Mouse (Mus musculus): Measurements from ENCODE around the gene Lpo. TPM values are rescaled to one million over a fixed set of nuclear protein-coding genes. Genes with fewer than 3 reads are reported as not detected.
A peak's percentile ranks its signal among the peaks of the same experiment; 100 is the strongest.

The Lpo gene
- polyA plus RNA-seq, 1 experiment from 2014 or later: 0.04 TPM

DNA sequence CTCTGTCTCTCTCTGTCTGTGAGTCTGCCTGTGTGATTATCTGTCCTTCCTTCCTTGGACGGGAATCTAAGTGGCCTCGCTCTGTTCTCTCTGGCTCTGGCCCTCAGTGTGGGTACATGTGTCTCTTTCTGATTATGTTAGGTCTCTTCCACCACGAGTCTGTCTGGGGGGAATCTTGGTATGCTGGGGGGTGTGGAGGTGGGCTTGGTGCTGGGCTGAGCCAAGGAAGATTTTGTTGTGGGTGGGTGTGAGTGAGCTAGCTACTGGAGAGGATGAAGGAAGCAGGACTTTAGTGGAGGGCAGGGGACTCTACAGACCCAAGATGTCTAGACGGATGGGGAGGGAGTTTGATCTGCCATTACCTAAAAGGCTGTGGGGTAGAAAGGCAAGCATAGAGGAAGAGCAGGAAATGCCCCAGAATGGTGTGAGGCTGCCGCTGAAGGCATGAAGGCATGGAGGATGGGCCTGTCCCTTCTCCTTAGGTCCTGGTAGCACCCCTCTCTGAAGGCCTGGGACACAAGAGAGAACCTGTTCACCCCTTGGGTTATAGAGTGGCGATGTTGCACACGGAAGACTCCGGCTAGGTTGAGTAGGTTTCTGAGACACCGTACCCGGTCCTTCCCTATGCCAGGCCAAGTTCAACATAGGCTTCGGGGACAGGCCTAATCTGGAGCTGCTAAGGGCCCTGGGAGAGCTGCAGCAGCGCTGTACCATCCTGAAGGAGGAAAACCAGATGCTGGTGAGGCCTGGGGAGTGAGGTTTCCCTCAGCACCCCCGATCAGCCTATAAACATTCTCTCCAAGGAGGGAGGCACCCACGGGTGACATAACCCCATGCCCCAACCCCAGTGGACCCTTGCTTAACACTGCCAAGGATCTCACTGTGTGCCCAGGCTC is 66.0 kb downstream of the Lpo start:
- Histone ChIP-seq H3K36me3 (no peaks in the 10 kb centered on the region), H3K4me1 (peaks cover 25% of the 10 kb centered on the region), H3K27me3 (ENCODE audit: insufficient read depth, poor library complexity, severe bottlenecking) (peaks cover 78% of the 10 kb centered on the region), H3K9me3 (no peaks in the 10 kb centered on the region), H3K27ac (no peak overlapping the region), H3K4me3 (no peak overlapping the region)
- no peak for DNase-seq (ENCODE audit: low spot score)
- WGBS: 74% methylated on average over 14 of the region's 14 CpGs

DNA sequence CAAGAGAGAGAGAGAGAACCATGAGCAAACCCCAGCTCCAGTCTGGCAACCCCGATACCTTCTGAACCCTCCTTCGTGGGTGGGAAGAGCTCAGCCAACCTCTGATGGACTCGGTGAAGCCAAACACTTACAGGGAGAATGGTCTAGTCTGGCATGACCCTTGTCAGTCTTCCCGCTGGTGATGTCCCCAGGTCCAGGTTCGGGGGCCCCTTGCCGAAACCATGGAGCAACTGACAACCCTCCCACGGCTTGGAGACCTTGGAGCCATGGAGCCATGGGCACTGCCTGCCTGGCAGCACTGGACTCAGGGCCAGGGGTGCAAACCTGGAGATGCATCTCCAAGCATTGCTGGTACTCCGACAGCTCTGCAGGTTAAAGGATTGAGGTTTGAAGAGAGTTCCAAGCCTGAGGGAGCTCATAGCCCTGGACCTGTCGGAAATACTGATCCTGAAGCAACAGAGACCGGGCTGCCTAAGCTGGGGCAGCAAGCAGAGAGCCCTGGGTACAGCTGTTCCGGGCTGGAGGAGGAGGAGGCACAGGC is 66.8 kb downstream of the Lpo start:
- H3K9me3 ChIP-seq: no peaks in the 10 kb centered on the region
- H3K27ac ChIP-seq: no peak overlapping the region
- WGBS: 64% methylated on average over 11 of the region's 11 CpGs
- no peaks in the 10 kb centered on the region for H3K36me3 ChIP-seq
- peaks cover 70% of the 10 kb centered on the region for H3K27me3 ChIP-seq (ENCODE audit: insufficient read depth, poor library complexity, severe bottlenecking)
- DNase-seq (ENCODE audit: low spot score): no peak
- H3K4me3 ChIP-seq: no peak overlapping the region
- H3K4me1 ChIP-seq: peaks cover 25% of the 10 kb centered on the region

DNA sequence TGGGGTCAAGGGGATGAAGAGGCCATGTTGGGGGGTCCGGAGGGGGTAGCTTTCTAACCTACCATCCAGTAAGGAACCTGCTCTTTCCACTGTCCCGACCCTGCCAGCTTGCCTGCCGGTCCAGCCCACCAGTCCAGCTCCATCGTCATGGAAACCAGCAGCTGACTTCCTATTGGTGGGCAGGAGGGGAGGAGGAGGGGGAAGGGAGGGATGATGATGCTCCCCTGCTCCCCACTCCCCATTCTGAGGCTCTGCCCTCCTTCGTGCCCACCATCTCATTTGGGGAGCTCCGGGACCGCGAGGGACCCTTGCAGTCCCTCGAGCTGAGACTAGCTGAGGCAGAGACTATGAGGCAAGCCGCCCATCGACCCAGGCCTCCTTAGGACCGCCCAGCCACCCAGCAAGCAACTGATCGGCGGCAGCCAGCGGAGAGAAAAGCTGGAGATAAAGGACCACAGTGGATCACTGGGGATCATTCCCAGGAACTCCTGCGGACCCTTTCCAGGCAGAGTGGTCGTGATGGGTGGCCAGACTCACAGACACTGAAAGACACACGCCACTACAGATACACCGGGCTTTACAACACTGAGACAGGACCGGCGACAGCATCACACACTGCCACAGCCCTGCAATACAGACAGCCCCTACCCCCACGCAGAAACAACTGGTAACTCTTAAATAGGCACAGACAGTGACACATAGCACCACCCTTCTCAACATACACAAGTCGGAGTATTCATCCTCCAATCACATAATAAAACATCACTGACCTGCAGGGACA is 67.6 kb downstream of the Lpo start, which contains the start of gene Tspoap1:
Tspoap1 (plus strand) TSS at position 241 of the 781 bp plus-strand sequence.
- no peak within 1 kb of the TSS for H3K27ac ChIP-seq
- H3K27me3 ChIP-seq (ENCODE audit: insufficient read depth, poor library complexity, severe bottlenecking): peaks cover 62% of the 10 kb centered on the region
- H3K4me3 ChIP-seq: no peak within 1 kb of the TSS
- DNase-seq (ENCODE audit: low spot score): no peak
- WGBS: 9% methylated on average over 23 of the region's 23 CpGs
- peaks cover 25% of the 10 kb centered on the region for H3K4me1 ChIP-seq
- no peaks in the 10 kb centered on the region for H3K9me3 ChIP-seq
- H3K36me3 ChIP-seq: no peaks in the 10 kb centered on the region

DNA sequence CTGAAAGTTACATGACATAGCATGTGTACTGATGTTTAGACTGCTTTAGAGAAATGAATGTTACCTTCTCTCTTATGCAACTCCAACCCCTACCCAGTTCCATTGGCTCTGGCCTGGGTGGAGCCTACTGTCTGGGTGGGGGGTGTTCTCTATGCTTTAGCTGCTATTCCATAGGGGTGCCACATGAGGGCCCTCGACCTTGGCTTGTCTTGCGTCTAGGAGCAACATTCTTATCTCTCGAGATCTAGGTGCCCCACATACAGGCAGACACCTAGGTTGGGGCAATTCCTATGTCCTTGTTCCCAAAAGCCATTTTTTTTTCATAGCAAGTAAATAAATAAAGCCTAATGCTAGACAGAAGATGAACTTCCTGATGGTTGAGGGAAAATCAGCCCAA is 68.5 kb downstream of the Lpo start:
- peaks cover 23% of the 10 kb centered on the region for H3K4me1 ChIP-seq
- H3K4me3 ChIP-seq: no peak overlapping the region
- DNase-seq (ENCODE audit: low spot score): peak; percentile 77
- peaks cover 54% of the 10 kb centered on the region for H3K27me3 ChIP-seq (ENCODE audit: insufficient read depth, poor library complexity, severe bottlenecking)
- no peak overlapping the region for H3K27ac ChIP-seq
- WGBS: 7% methylated on average over 3 of the region's 3 CpGs
- no peaks in the 10 kb centered on the region for H3K36me3 ChIP-seq
- no peaks in the 10 kb centered on the region for H3K9me3 ChIP-seq

DNA sequence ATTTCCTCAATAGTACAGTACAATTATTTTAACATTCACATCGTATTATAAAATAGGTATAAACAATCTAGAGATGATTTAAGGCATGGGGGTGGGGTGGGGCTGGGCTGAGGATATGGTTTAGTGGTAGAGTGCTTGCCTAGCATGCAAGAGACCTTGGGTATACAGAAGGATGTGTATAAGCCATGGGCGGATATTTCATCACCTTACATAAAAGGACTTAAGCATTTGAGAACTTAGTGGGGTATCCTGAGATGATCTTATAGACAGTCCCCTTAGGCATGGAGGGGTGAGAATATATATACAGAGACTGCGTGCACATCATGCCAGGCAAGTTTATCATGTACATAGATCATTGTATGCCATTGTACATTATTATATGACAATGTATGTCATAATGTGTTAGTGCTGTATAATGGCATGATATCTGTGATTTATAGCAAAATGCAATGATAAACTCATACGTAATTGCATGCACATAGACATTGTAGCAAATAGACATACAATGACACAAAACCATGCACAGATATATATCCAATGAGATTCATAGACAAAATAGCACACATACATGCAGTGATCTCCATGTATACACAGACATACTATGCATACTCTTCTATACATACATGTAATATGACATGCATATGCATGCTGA is 69.0 kb downstream of the Lpo start:
- no peak for DNase-seq (ENCODE audit: low spot score)
- H3K27ac ChIP-seq: no peak overlapping the region
- H3K9me3 ChIP-seq: no peaks in the 10 kb centered on the region
- no peak overlapping the region for H3K4me3 ChIP-seq
- H3K36me3 ChIP-seq: no peaks in the 10 kb centered on the region
- peaks cover 48% of the 10 kb centered on the region for H3K27me3 ChIP-seq (ENCODE audit: insufficient read depth, poor library complexity, severe bottlenecking)
- 61% methylated on average over 4 of the region's 4 CpGs for WGBS
- peaks cover 23% of the 10 kb centered on the region for H3K4me1 ChIP-seq

DNA sequence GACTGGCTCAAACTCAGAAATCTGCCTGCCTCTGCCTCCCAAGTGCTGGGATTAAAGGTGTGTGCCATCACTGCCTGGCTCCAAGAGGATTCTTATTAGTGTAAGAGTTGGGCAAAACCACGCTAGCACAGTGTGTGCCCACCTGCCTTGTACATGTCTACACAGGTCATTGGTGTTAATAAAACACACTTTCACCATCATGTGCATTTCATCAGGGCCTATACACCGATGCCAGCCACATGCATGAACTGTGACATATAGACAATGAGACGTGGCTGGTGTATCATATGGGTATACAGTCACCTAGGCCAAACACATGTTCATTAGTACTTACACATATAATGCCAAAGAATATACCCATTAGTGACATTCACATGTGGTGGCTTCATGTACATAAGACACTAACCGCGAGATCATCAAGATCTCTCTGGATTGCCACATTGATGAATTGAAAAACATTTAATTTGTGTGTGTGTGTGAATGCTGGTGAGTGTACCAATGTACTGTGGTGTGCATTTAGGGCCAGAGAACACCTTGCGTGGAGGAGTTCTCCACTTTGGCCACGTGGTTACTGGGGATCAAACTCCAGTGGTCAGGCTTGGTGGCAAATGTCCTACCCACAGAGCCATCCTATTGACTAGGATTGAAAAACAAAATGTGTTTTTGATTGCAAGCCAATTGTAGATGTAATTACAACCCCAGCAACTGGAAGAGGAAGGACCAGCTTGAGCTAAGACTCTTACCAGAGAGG is 69.8 kb downstream of the Lpo start:
- no peaks in the 10 kb centered on the region for H3K9me3 ChIP-seq
- H3K4me3 ChIP-seq: no peak overlapping the region
- no peaks in the 10 kb centered on the region for H3K36me3 ChIP-seq
- no peak for DNase-seq (ENCODE audit: low spot score)
- H3K27me3 ChIP-seq (ENCODE audit: insufficient read depth, poor library complexity, severe bottlenecking): peaks cover 41% of the 10 kb centered on the region
- H3K4me1 ChIP-seq: peaks cover 18% of the 10 kb centered on the region
- H3K27ac ChIP-seq: no peak overlapping the region
- WGBS: 73% methylated on average over 7 of the region's 7 CpGs

DNA sequence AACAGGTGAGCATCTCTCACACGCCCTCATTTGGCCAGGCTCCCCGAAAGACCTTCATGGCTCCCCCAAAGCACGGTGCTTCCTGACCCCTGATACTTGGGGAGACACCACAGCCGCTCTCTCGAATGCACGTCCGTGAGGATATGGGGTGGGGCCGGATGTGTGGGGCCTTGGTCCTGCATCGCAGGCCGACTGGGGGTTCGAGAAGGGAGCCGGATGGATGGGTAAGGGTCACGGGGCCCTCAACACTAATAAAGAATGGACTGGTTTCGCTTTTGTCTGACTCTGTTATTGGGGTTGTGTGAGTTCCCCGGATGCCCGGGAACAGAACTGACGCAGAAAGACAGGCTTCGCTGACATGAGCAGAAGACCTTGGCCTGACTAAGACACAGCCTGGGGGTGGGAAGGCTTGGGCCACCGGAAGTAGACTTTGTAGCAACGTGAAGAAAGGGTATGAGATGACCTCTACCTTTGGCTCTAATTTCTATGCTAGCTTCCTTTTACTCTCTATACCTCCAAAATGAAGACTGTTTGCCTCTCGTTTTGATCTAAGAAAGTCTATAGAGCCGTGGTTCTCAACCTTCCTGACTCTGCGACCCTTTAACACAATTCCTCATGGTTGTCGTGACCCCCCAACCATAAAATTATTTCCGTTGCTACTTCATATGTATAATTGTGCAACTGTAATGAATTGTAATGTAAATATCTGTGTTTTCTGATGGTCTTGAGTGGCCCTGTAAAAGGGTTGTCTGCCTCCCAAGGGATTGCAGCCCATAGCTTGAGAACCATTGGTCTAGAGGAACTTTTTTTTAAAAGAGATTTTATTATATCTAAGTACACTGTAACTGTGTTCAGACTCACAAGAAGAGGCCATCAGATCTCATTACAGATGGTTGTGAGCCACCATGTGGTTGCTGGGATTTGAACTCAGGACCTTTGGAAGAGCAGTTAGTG is 70.8 kb downstream of the Lpo start:
- Histone ChIP-seq H3K27me3 (ENCODE audit: insufficient read depth, poor library complexity, severe bottlenecking) (peaks cover 30% of the 10 kb centered on the region), H3K4me1 (peaks cover 16% of the 10 kb centered on the region), H3K4me3 (peak overlapping the region; percentile 46), H3K36me3 (no peaks in the 10 kb centered on the region), H3K9me3 (no peaks in the 10 kb centered on the region), H3K27ac (peak overlapping the region; percentile 19; the same call in 1 of the 2 replicates)
- WGBS: 80% methylated on average over 25 of the region's 25 CpGs
- no peak for DNase-seq (ENCODE audit: low spot score)

MicroRNAs within 50 kb of the gene (microRNA counts, 519-probe panel; counts per million panel counts)
- microRNA mmu-miR-142-3p (7,135 counts per million, percentile 79 among the panel's probes with 10 or more counts), microRNA mmu-miR-142-5p (5,355 counts per million, percentile 47 among the panel's probes with 10 or more counts)

Small RNA genes within 50 kb of the gene (microRNA-seq; reads per million reads assigned to microRNA genes)
- gene Mir142: not detected
- gene Mir142b: not detected

Other genes starting within 250 kb of the Lpo start
- gene Mtmr4, start 236.1 kb downstream of the Lpo start, polyA plus RNA-seq (2016; fragmentation: Nextera tagmentation; extraction: Ambion mirVana): 29.7 and 38.1 TPM in 2 replicates
- gene Hsf5, start 211.1 kb downstream of the Lpo start, polyA plus RNA-seq (2016; fragmentation: Nextera tagmentation; extraction: Ambion mirVana): 0.15 and 0.21 TPM in 2 replicates
- 0.94 and 2.3 TPM in 2 replicates for gene Rnf43, start 165.6 kb downstream of the Lpo start, polyA plus RNA-seq (2016; fragmentation: Nextera tagmentation; extraction: Ambion mirVana)
- gene Supt4a, start 90.7 kb downstream of the Lpo start, polyA plus RNA-seq (2016; fragmentation: Nextera tagmentation; extraction: Ambion mirVana): 122 and 151 TPM in 2 replicates
- 0.95 and 1.5 TPM in 2 replicates for gene Tspoap1, start 67.7 kb downstream of the Lpo start, polyA plus RNA-seq (2016; fragmentation: Nextera tagmentation; extraction: Ambion mirVana)
- gene Mpo, start 34.7 kb downstream of the Lpo start, polyA plus RNA-seq (2016; fragmentation: Nextera tagmentation; extraction: Ambion mirVana): 5.8 and 11.8 TPM in 2 replicates
- gene Mks1, start 24.9 kb upstream of the Lpo start, polyA plus RNA-seq (2016; fragmentation: Nextera tagmentation; extraction: Ambion mirVana): 10.9 and 14.7 TPM in 2 replicates
- 0.20 TPM in 1 of 2 replicates, not detected in the other for gene Epx, start 47.2 kb upstream of the Lpo start, polyA plus RNA-seq (2016; fragmentation: Nextera tagmentation; extraction: Ambion mirVana)
- gene Olfr462, start 64.0 kb upstream of the Lpo start, polyA plus RNA-seq (2016; fragmentation: Nextera tagmentation; extraction: Ambion mirVana): not detected in 2 replicates
- not detected in 2 replicates for gene Olfr463, start 69.1 kb upstream of the Lpo start, polyA plus RNA-seq (2016; fragmentation: Nextera tagmentation; extraction: Ambion mirVana)
- gene Olfr464, start 92.7 kb upstream of the Lpo start, polyA plus RNA-seq (2016; fragmentation: Nextera tagmentation; extraction: Ambion mirVana): not detected in 2 replicates
- 21.7 and 26.1 TPM in 2 replicates for gene Dynll2, start 159.2 kb upstream of the Lpo start, polyA plus RNA-seq (2016; fragmentation: Nextera tagmentation; extraction: Ambion mirVana)
- gene Srsf1, start 219.1 kb upstream of the Lpo start, polyA plus RNA-seq (2016; fragmentation: Nextera tagmentation; extraction: Ambion mirVana): 199 and 306 TPM in 2 replicates
- 24.2 and 34.1 TPM in 2 replicates for gene Vezf1, start 240.0 kb upstream of the Lpo start, polyA plus RNA-seq (2016; fragmentation: Nextera tagmentation; extraction: Ambion mirVana)